In the genomic region with DNA sequence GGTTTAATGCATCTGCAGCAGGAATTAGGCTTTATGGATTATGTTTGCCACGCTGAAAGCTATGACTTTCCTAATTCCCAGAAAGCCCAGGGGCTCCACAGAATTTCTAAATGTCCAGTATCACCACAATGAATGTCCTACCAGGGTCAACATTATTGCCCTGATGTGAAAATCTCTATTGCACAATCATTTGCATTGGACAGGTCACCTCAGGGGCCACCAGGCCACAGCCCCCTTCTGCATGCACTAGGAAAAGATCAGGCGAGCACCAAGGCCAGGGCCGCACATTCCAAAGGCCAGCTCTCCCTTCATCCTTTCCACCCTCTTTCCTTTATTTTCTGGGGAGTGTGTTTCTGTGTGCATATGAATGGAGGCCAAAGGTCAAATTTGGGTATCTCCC, we compare ENCODE assay signal across 29 mouse cellular contexts.
A peak's percentile ranks its signal among the peaks of the same experiment; 100 is the strongest.
DNase-seq lines count a peak whose midpoint lies in the region; ATAC-seq lines count a peak whose summit lies in the region.
"Had no signal": no experiment of that assay in that cellular context is flagged by ENCODE, and none has a peak within 500 bp of the region (broad histone marks: within the 10 kb centered on the region; RNA-seq: fewer than 3 reads in every experiment).

No protein-coding gene starts in this region.

- no peak overlapping the region for H3K9ac ChIP-seq in limb, embryonic 12.5 days (replicated peaks)
- no peak overlapping the region for H3K9ac ChIP-seq in liver, embryonic 12.5 days
- H3K9ac ChIP-seq in liver, embryonic 15.5 days: no peak overlapping the region
- H3K9ac ChIP-seq in hindbrain, embryonic 12.5 days: no peak overlapping the region
- H3K9ac ChIP-seq in forebrain, embryonic 14.5 days (ENCODE audit: low read length): no peak overlapping the region
- H3K9ac ChIP-seq: embryonic facial prominence, embryonic 13.5 days; forebrain, embryonic 12.5 days; heart, embryonic 15.5 days; hindbrain, embryonic 15.5 days had no signal

- DNase-seq in limb, embryonic 10.5 days (ENCODE audit: low spot score): no peak
- DNase-seq in yolk sac, embryonic 10.5 days (ENCODE audit: low spot score): peak; percentile 51
- no peak for DNase-seq in forebrain, embryonic 14.5 days (ENCODE audit: low spot score)
- DNase-seq in adipocyte (ENCODE audit: low spot score): no peak
- DNase-seq: adrenal gland, adult 2 months; adrenal gland, postnatal 14 days; B cell, adult 2 months; cerebellum, adult 11 months; cerebellum, adult 2 months; cerebellum, adult 9-11 months; cerebellum, postnatal 25 days; gastrocnemius, postnatal 10 days; gastrocnemius, postnatal 36 days; heart, adult 2 months; heart, postnatal 10 days; heart, postnatal 36 days had no signal

- H3K27me3 ChIP-seq in limb, embryonic 12.5 days: no peaks in the 10 kb centered on the region; the same call in 1 of the 2 replicates
- 0 out of 2 replicates have a peak, but pooled peaks cover 5% of the 10 kb centered on the region for H3K27me3 ChIP-seq in limb, embryonic 10.5 days (ENCODE audit: low read depth, poor library complexity, severe bottlenecking)
- no peaks in the 10 kb centered on the region for H3K27me3 ChIP-seq in liver, embryonic 12.5 days (replicated peaks)
- no peaks in the 10 kb centered on the region for H3K27me3 ChIP-seq in liver, embryonic 15.5 days
- no peaks in the 10 kb centered on the region for H3K27me3 ChIP-seq in hindbrain, embryonic 12.5 days
- no peaks in the 10 kb centered on the region for H3K27me3 ChIP-seq in forebrain, embryonic 14.5 days (replicated peaks; ENCODE audit: control insufficient read depth, insufficient read depth, low read length)
- H3K27me3 ChIP-seq: embryonic facial prominence, embryonic 13.5 days; heart, embryonic 15.5 days; hindbrain, embryonic 15.5 days; Patski had no signal

- 87% methylated on average over 3 of the region's 3 CpGs for WGBS in limb, embryonic 12.5 days
- WGBS in limb, embryonic 10.5 days: 88% methylated on average over 3 of the region's 3 CpGs
- 56% methylated on average over 3 of the region's 3 CpGs for WGBS in liver, embryonic 12.5 days (ENCODE audit: insufficient replicate concordance)
- WGBS in liver, embryonic 15.5 days (ENCODE audit: insufficient replicate concordance): 52% methylated on average over 3 of the region's 3 CpGs
- WGBS in hindbrain, embryonic 12.5 days: 85% methylated on average over 3 of the region's 3 CpGs
- WGBS in forebrain, embryonic 14.5 days: 91% methylated on average over 3 of the region's 3 CpGs

- no peaks in the 10 kb centered on the region for H3K9me3 ChIP-seq in limb, embryonic 12.5 days
- H3K9me3 ChIP-seq in limb, embryonic 10.5 days (replicated peaks): no peaks in the 10 kb centered on the region
- no peaks in the 10 kb centered on the region for H3K9me3 ChIP-seq in liver, embryonic 12.5 days (replicated peaks)
- no peaks in the 10 kb centered on the region for H3K9me3 ChIP-seq in liver, embryonic 15.5 days (replicated peaks)
- no peaks in the 10 kb centered on the region for H3K9me3 ChIP-seq in hindbrain, embryonic 12.5 days (replicated peaks)
- no peaks in the 10 kb centered on the region for H3K9me3 ChIP-seq in forebrain, embryonic 14.5 days (replicated peaks; ENCODE audit: control insufficient read depth, low read length)
- H3K9me3 ChIP-seq: embryonic facial prominence, embryonic 13.5 days; forebrain, embryonic 12.5 days; heart, embryonic 15.5 days; hindbrain, embryonic 15.5 days had no signal

- H3K4me3 ChIP-seq in limb, embryonic 12.5 days (replicated peaks): no peak overlapping the region
- no peak overlapping the region for H3K4me3 ChIP-seq in limb, embryonic 10.5 days
- H3K4me3 ChIP-seq in liver, embryonic 12.5 days: no peak overlapping the region
- H3K4me3 ChIP-seq in liver, embryonic 15.5 days (replicated peaks): no peak overlapping the region
- H3K4me3 ChIP-seq in hindbrain, embryonic 12.5 days: no peak overlapping the region
- no peak overlapping the region for H3K4me3 ChIP-seq in forebrain, embryonic 14.5 days (ENCODE audit: low read depth, low read length)
- H3K4me3 ChIP-seq: embryonic facial prominence, embryonic 13.5 days; erythroblast, embryonic 14.5 days; forebrain, embryonic 12.5 days; heart, adult 2 months; heart, embryonic 15.5 days; hindbrain, embryonic 15.5 days had no signal

- peaks cover 35% of the 10 kb centered on the region for H3K36me3 ChIP-seq in limb, embryonic 12.5 days
- peaks cover 13% of the 10 kb centered on the region for H3K36me3 ChIP-seq in limb, embryonic 10.5 days
- no peaks in the 10 kb centered on the region for H3K36me3 ChIP-seq in liver, embryonic 12.5 days
- H3K36me3 ChIP-seq in liver, embryonic 15.5 days (replicated peaks): no peaks in the 10 kb centered on the region
- H3K36me3 ChIP-seq in hindbrain, embryonic 12.5 days: 0 out of 2 replicates have a peak, but pooled peaks cover 4% of the 10 kb centered on the region
- H3K36me3 ChIP-seq in forebrain, embryonic 14.5 days (ENCODE audit: control insufficient read depth, insufficient read depth, low read length): peaks cover 4% of the 10 kb centered on the region; the same call in 1 of the 2 replicates
- H3K36me3 ChIP-seq: G1E; heart, embryonic 15.5 days; hindbrain, embryonic 15.5 days had no signal

- no peak overlapping the region for H3K4me2 ChIP-seq in limb, embryonic 12.5 days
- no peak overlapping the region for H3K4me2 ChIP-seq in liver, embryonic 12.5 days
- no peak overlapping the region for H3K4me2 ChIP-seq in liver, embryonic 15.5 days
- H3K4me2 ChIP-seq in hindbrain, embryonic 12.5 days (replicated peaks): no peak overlapping the region
- no peak overlapping the region for H3K4me2 ChIP-seq in forebrain, embryonic 14.5 days (ENCODE audit: low read length)
- H3K4me2 ChIP-seq: embryonic facial prominence, embryonic 13.5 days; forebrain, embryonic 12.5 days; heart, embryonic 11.5 days; heart, embryonic 15.5 days; hindbrain, embryonic 15.5 days had no signal

- no peak for ATAC-seq in limb, embryonic 12.5 days (ENCODE audit: insufficient number of reproducible peaks, insufficient read depth, low FRiP score, low TSS enrichment, low read depth)
- peak; percentile 67 for ATAC-seq in liver, embryonic 12.5 days
- ATAC-seq in liver, embryonic 15.5 days (ENCODE audit: insufficient read depth): peak; percentile 63
- ATAC-seq in hindbrain, embryonic 12.5 days (ENCODE audit: low FRiP score): no peak
- ATAC-seq in forebrain, embryonic 14.5 days: no peak
- ATAC-seq: forebrain, embryonic 16.5 days; Patski had no signal

- H3K27ac ChIP-seq in limb, embryonic 12.5 days: 0 out of 2 replicates have a peak overlapping the region, but pooled peaks have one; percentile 7
- H3K27ac ChIP-seq in limb, embryonic 10.5 days: no peak overlapping the region
- no peak overlapping the region; the same call in 1 of the 2 replicates for H3K27ac ChIP-seq in liver, embryonic 12.5 days
- H3K27ac ChIP-seq in liver, embryonic 15.5 days (replicated peaks): peak overlapping the region; percentile 59; the same call in 1 of the 2 replicates
- H3K27ac ChIP-seq in hindbrain, embryonic 12.5 days: no peak overlapping the region
- no peak overlapping the region for H3K27ac ChIP-seq in forebrain, embryonic 14.5 days (ENCODE audit: low read depth, low read length)
- H3K27ac ChIP-seq: embryonic facial prominence, embryonic 13.5 days; forebrain, embryonic 12.5 days; heart, adult 2 months; heart, embryonic 15.5 days; hindbrain, embryonic 15.5 days had no signal

- H3K4me1 ChIP-seq in limb, embryonic 12.5 days (replicated peaks): peaks cover 79% of the 10 kb centered on the region
- H3K4me1 ChIP-seq in limb, embryonic 10.5 days: peaks cover 66% of the 10 kb centered on the region
- no peaks in the 10 kb centered on the region for H3K4me1 ChIP-seq in liver, embryonic 12.5 days
- H3K4me1 ChIP-seq in liver, embryonic 15.5 days (replicated peaks): peaks cover 17% of the 10 kb centered on the region
- peaks cover 34% of the 10 kb centered on the region for H3K4me1 ChIP-seq in hindbrain, embryonic 12.5 days
- peaks cover 30% of the 10 kb centered on the region for H3K4me1 ChIP-seq in forebrain, embryonic 14.5 days (ENCODE audit: control insufficient read depth, insufficient read depth, low read length)
- H3K4me1 ChIP-seq: heart, embryonic 15.5 days had no signal

Comparison
In these comparisons a context has a peak if more than half of its experiments do, and no peak if none do; other contexts are left out.
1. H3K27ac ChIP-seq: peak in limb, embryonic 12.5 days (single experiment) and liver, embryonic 15.5 days (single experiment); none in limb, embryonic 10.5 days (single experiment), liver, embryonic 12.5 days (single experiment), hindbrain, embryonic 12.5 days (single experiment) and forebrain, embryonic 14.5 days (single experiment).
2. ATAC-seq: peak in liver, embryonic 12.5 days (single experiment) and liver, embryonic 15.5 days (single experiment); none in limb, embryonic 12.5 days (single experiment), hindbrain, embryonic 12.5 days (single experiment) and forebrain, embryonic 14.5 days (single experiment).